Mouse (Mus musculus): ENCODE measurements at regions not wholly inside any gene's neighbourhood (a gene's known extent, or its start where the extent isn't known, plus 50 kb on each side); places are given as distances from the start of the nearest gene placed in this dataset.

GRCm38 (mm10) chr10:122230746-122231145 lies 133.6 kb upstream of the Rxylt1 start:
- no peaks in the 10 kb centered on the region for H3K27me3 ChIP-seq (ENCODE audit: control insufficient read depth, insufficient read depth, low read length)
- no peaks in the 10 kb centered on the region for H3K4me1 ChIP-seq (ENCODE audit: control insufficient read depth, insufficient read depth, low read length)
- H3K4me3 ChIP-seq (ENCODE audit: low read depth, low read length) = no peak overlapping the region
- no peaks in the 10 kb centered on the region for H3K9me3 ChIP-seq (ENCODE audit: control insufficient read depth, low read depth, low read length)
- no peak overlapping the region for H3K4me2 ChIP-seq (replicated peaks; ENCODE audit: low read depth, low read length)
- 29% methylated on average over 11 of the region's 11 CpGs for WGBS
- no peaks in the 10 kb centered on the region for H3K36me3 ChIP-seq (ENCODE audit: control insufficient read depth, insufficient read depth, low read length)
- peak overlapping the region; percentile 21; the same call in 1 of the 2 replicates for H3K27ac ChIP-seq (ENCODE audit: low read length)
- ATAC-seq (ENCODE audit: insufficient number of reproducible peaks, insufficient read depth, low FRiP score, low read depth) = peak; percentile 74; the same call in 1 of the 2 replicates
- no peak overlapping the region for H3K9ac ChIP-seq (replicated peaks; ENCODE audit: low read depth, low read length)

- H3K9ac ChIP-seq (replicated peaks; ENCODE audit: low read depth, low read length) = no peak overlapping the region
- no peak overlapping the region for H3K4me2 ChIP-seq (replicated peaks; ENCODE audit: low read depth, low read length)
- H3K4me1 ChIP-seq (ENCODE audit: control insufficient read depth, insufficient read depth, low read length) = 0 out of 2 replicates have a peak, but pooled peaks cover 4% of the 10 kb centered on the region
- WGBS = 90% methylated on average over 8 of the region's 8 CpGs
- no peaks in the 10 kb centered on the region for H3K36me3 ChIP-seq (ENCODE audit: control insufficient read depth, insufficient read depth, low read length)
- ATAC-seq (ENCODE audit: insufficient number of reproducible peaks, insufficient read depth, low FRiP score, low read depth) = no peak
- H3K27ac ChIP-seq (ENCODE audit: low read length) = no peak overlapping the region
- no peaks in the 10 kb centered on the region for H3K27me3 ChIP-seq (ENCODE audit: control insufficient read depth, insufficient read depth, low read length)
- no peak overlapping the region for H3K4me3 ChIP-seq (ENCODE audit: low read depth, low read length)
- H3K9me3 ChIP-seq (ENCODE audit: control insufficient read depth, low read depth, low read length) = no peaks in the 10 kb centered on the region
These were observed 128.5 kb upstream of the Rxylt1 start for GRCm38 (mm10) chr10:122225679-122226078.

GRCm38 (mm10) chr10:122223076-122223475 lies 125.9 kb upstream of the Rxylt1 start:
- no peak overlapping the region for H3K9ac ChIP-seq (replicated peaks; ENCODE audit: low read depth, low read length)
- peak; percentile 53; the same call in 1 of the 2 replicates for ATAC-seq (ENCODE audit: insufficient number of reproducible peaks, insufficient read depth, low FRiP score, low read depth)
- H3K4me2 ChIP-seq (replicated peaks; ENCODE audit: low read depth, low read length) = no peak overlapping the region
- H3K36me3 ChIP-seq (ENCODE audit: control insufficient read depth, insufficient read depth, low read length) = no peaks in the 10 kb centered on the region
- H3K4me3 ChIP-seq (ENCODE audit: low read depth, low read length) = no peak overlapping the region
- H3K27me3 ChIP-seq (ENCODE audit: control insufficient read depth, insufficient read depth, low read length) = no peaks in the 10 kb centered on the region
- no peaks in the 10 kb centered on the region for H3K9me3 ChIP-seq (ENCODE audit: control insufficient read depth, low read depth, low read length)
- H3K27ac ChIP-seq (ENCODE audit: low read length) = peak overlapping the region; percentile 35; the same call in 1 of the 2 replicates
- H3K4me1 ChIP-seq (ENCODE audit: control insufficient read depth, insufficient read depth, low read length) = 0 out of 2 replicates have a peak, but pooled peaks cover 4% of the 10 kb centered on the region
- WGBS = 42% methylated on average over 3 of the region's 3 CpGs

GRCm38 (mm10) chr10:122217594-122217993 lies 120.4 kb upstream of the Rxylt1 start:
- ATAC-seq (ENCODE audit: insufficient number of reproducible peaks, insufficient read depth, low FRiP score, low read depth) = no peak
- Histone ChIP-seq H3K4me1 (ENCODE audit: control insufficient read depth, insufficient read depth, low read length) (0 out of 2 replicates have a peak, but pooled peaks cover 3% of the 10 kb centered on the region), H3K9ac (replicated peaks; ENCODE audit: low read depth, low read length) (no peak overlapping the region), H3K36me3 (ENCODE audit: control insufficient read depth, insufficient read depth, low read length) (no peaks in the 10 kb centered on the region), H3K4me3 (ENCODE audit: low read depth, low read length) (no peak overlapping the region), H3K27ac (ENCODE audit: low read length) (no peak overlapping the region), H3K9me3 (ENCODE audit: control insufficient read depth, low read depth, low read length) (no peaks in the 10 kb centered on the region), H3K4me2 (replicated peaks; ENCODE audit: low read depth, low read length) (no peak overlapping the region), H3K27me3 (ENCODE audit: control insufficient read depth, insufficient read depth, low read length) (no peaks in the 10 kb centered on the region)
- WGBS = 69% methylated on average over 4 of the region's 4 CpGs

DNA sequence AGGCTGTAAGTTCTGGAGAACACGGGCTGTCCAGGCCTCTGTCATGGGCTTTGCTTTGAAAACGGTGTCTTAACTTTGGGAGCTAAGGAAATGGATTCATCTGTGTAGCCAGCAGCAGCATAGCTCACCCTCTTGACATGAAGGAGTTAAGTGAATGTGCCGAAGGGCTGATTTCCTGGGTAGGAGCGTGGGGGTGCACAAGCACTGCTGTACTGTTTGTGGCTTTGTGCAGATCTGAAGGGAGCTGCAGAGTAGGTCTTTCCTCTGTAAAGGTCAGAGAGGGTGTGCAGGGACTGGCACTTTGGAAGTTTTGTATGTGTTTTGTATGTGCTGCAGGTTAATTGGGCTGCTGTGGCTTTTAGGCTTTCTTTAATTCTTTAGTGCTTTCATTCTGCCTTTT lies 102.6 kb upstream of the Rxylt1 start:
- no peak overlapping the region for H3K9ac ChIP-seq (replicated peaks; ENCODE audit: low read depth, low read length)
- no peak overlapping the region for H3K4me2 ChIP-seq (replicated peaks; ENCODE audit: low read depth, low read length)
- no peak for ATAC-seq (ENCODE audit: insufficient number of reproducible peaks, insufficient read depth, low FRiP score, low read depth)

DNA sequence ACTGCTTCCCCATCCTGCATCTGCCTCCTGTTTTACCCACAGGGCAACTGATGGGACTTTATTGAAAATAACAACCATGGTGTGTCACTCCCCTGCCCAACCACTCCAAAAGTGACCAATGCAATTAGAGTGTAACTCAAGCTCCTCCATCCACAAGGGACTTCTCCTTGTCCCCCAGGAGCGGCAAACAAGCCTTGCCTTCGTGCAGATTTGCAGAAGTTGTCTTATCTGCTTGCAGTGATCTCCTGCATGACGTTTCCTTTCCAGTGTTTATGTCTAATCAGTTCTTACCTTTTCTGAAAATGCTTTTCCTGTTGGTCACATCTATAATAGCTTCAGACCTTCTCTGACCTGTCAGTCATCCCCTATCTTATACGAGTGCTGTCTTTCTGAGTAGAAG lies 100.5 kb upstream of the Rxylt1 start:
- H3K27me3 ChIP-seq (ENCODE audit: control insufficient read depth, insufficient read depth, low read length) = no peaks in the 10 kb centered on the region
- H3K9ac ChIP-seq (replicated peaks; ENCODE audit: low read depth, low read length) = no peak overlapping the region
- no peaks in the 10 kb centered on the region for H3K4me1 ChIP-seq (ENCODE audit: control insufficient read depth, insufficient read depth, low read length)
- no peaks in the 10 kb centered on the region for H3K36me3 ChIP-seq (ENCODE audit: control insufficient read depth, insufficient read depth, low read length)
- H3K4me2 ChIP-seq (replicated peaks; ENCODE audit: low read depth, low read length) = no peak overlapping the region
- no peak for ATAC-seq (ENCODE audit: insufficient number of reproducible peaks, insufficient read depth, low FRiP score, low read depth)
- 71% methylated on average over 4 of the region's 4 CpGs for WGBS
- H3K4me3 ChIP-seq (ENCODE audit: low read depth, low read length) = no peak overlapping the region
- H3K27ac ChIP-seq (ENCODE audit: low read length) = no peak overlapping the region
- H3K9me3 ChIP-seq (ENCODE audit: control insufficient read depth, low read depth, low read length) = no peaks in the 10 kb centered on the region

More for the DNA sequence above, 102.6 kb upstream of the Rxylt1 start:
- Histone ChIP-seq H3K9me3 (ENCODE audit: control insufficient read depth, low read depth, low read length) (no peaks in the 10 kb centered on the region), H3K4me1 (ENCODE audit: control insufficient read depth, insufficient read depth, low read length) (no peaks in the 10 kb centered on the region), H3K27me3 (ENCODE audit: control insufficient read depth, insufficient read depth, low read length) (no peaks in the 10 kb centered on the region), H3K36me3 (ENCODE audit: control insufficient read depth, insufficient read depth, low read length) (no peaks in the 10 kb centered on the region), H3K4me3 (ENCODE audit: low read depth, low read length) (no peak overlapping the region), H3K27ac (ENCODE audit: low read length) (no peak overlapping the region)
- 47% methylated on average over 4 of the region's 4 CpGs for WGBS

- Histone ChIP-seq H3K4me2 (replicated peaks; ENCODE audit: low read depth, low read length) (no peak overlapping the region), H3K36me3 (ENCODE audit: control insufficient read depth, insufficient read depth, low read length) (no peaks in the 10 kb centered on the region), H3K27ac (ENCODE audit: low read length) (no peak overlapping the region), H3K9ac (replicated peaks; ENCODE audit: low read depth, low read length) (no peak overlapping the region), H3K9me3 (ENCODE audit: control insufficient read depth, low read depth, low read length) (no peaks in the 10 kb centered on the region), H3K27me3 (ENCODE audit: control insufficient read depth, insufficient read depth, low read length) (no peaks in the 10 kb centered on the region), H3K4me1 (ENCODE audit: control insufficient read depth, insufficient read depth, low read length) (no peaks in the 10 kb centered on the region), H3K4me3 (ENCODE audit: low read depth, low read length) (no peak overlapping the region)
- ATAC-seq (ENCODE audit: insufficient number of reproducible peaks, insufficient read depth, low FRiP score, low read depth) = no peak
- 85% methylated on average over 9 of the region's 9 CpGs for WGBS
These were observed 97.0 kb upstream of the Rxylt1 start for GRCm38 (mm10) chr10:122194139-122194538.

GRCm38 (mm10) chr10:122193343-122193742 lies 96.2 kb upstream of the Rxylt1 start:
- WGBS = 79% methylated on average over 5 of the region's 5 CpGs

GRCm38 (mm10) chr10:122185152-122185745 lies 88.1 kb upstream of the Rxylt1 start:
- Histone ChIP-seq H3K27me3 (ENCODE audit: control insufficient read depth, insufficient read depth, low read length) (no peaks in the 10 kb centered on the region), H3K9me3 (ENCODE audit: control insufficient read depth, low read depth, low read length) (no peaks in the 10 kb centered on the region), H3K36me3 (ENCODE audit: control insufficient read depth, insufficient read depth, low read length) (no peaks in the 10 kb centered on the region), H3K4me2 (replicated peaks; ENCODE audit: low read depth, low read length) (no peak overlapping the region), H3K4me3 (ENCODE audit: low read depth, low read length) (no peak overlapping the region), H3K27ac (ENCODE audit: low read length) (no peak overlapping the region), H3K4me1 (ENCODE audit: control insufficient read depth, insufficient read depth, low read length) (no peaks in the 10 kb centered on the region), H3K9ac (replicated peaks; ENCODE audit: low read depth, low read length) (no peak overlapping the region)
- WGBS = 87% methylated on average over 9 of the region's 9 CpGs
- no peak for ATAC-seq (ENCODE audit: insufficient number of reproducible peaks, insufficient read depth, low FRiP score, low read depth)

More at GRCm38 (mm10) chr10:122193343-122193742, 96.2 kb upstream of the Rxylt1 start:
- ATAC-seq (ENCODE audit: insufficient number of reproducible peaks, insufficient read depth, low FRiP score, low read depth) = no peak
- no peak overlapping the region for H3K27ac ChIP-seq (ENCODE audit: low read length)
- H3K4me1 ChIP-seq (ENCODE audit: control insufficient read depth, insufficient read depth, low read length) = no peaks in the 10 kb centered on the region
- H3K4me3 ChIP-seq (ENCODE audit: low read depth, low read length) = no peak overlapping the region
- H3K9me3 ChIP-seq (ENCODE audit: control insufficient read depth, low read depth, low read length) = no peaks in the 10 kb centered on the region
- H3K36me3 ChIP-seq (ENCODE audit: control insufficient read depth, insufficient read depth, low read length) = no peaks in the 10 kb centered on the region
- no peak overlapping the region for H3K4me2 ChIP-seq (replicated peaks; ENCODE audit: low read depth, low read length)
- H3K9ac ChIP-seq (replicated peaks; ENCODE audit: low read depth, low read length) = no peak overlapping the region
- no peaks in the 10 kb centered on the region for H3K27me3 ChIP-seq (ENCODE audit: control insufficient read depth, insufficient read depth, low read length)

All from stomach, embryonic 14.5 days (tissue).